Mouse (Mus musculus) ES-Bruce4 (cell line): Measurements from ENCODE around the gene Ankrd13b. TPM values are rescaled to one million over a fixed set of nuclear protein-coding genes. Genes with fewer than 3 reads are reported as not detected.
A peak's percentile ranks its signal among the peaks of the same experiment; 100 is the strongest.

ENCODE experiments used
- H3K27ac ChIP-seq: 2 replicates; pipeline ENCODE4 v1.5.1; 2012; ENCODE audit warnings: low read length, inconsistent platforms; ENCODE audit not compliant: insufficient read depth
- H3K27me3 ChIP-seq: 2 replicates; pipeline ENCODE4 v1.6.1; 2012; ENCODE audit warnings: mild to moderate bottlenecking, low read length, inconsistent platforms; ENCODE audit not compliant: control insufficient read depth, poor library complexity, insufficient read depth, severe bottlenecking
- H3K36me3 ChIP-seq: 2 replicates; pipeline ENCODE4 v1.6.1; 2012; ENCODE audit warnings: inconsistent platforms, mild to moderate bottlenecking, low read length, moderate library complexity; ENCODE audit not compliant: control insufficient read depth, poor library complexity, insufficient read depth, severe bottlenecking
- H3K4me1 ChIP-seq: one replicate; pipeline ENCODE4 v1.8.1; 2011; ENCODE audit warnings: low read length; ENCODE audit not compliant: control insufficient read depth, insufficient read depth
- H3K4me3 ChIP-seq: 2 replicates; pipeline ENCODE4 v1.5.1; 2011; ENCODE audit warnings: low read depth, mild to moderate bottlenecking, low read length
- H3K9ac ChIP-seq: 2 replicates; pipeline ENCODE4 v1.6.1; 2012; ENCODE audit warnings: low read depth, mild to moderate bottlenecking, inconsistent platforms; ENCODE audit not compliant: poor library complexity, severe bottlenecking
- H3K9me3 ChIP-seq: replicated peaks from 2 replicates; pipeline ENCODE4 v1.6.1; 2012; ENCODE audit warnings: mild to moderate bottlenecking, low read length, inconsistent platforms; ENCODE audit not compliant: control insufficient read depth, poor library complexity, insufficient read depth, severe bottlenecking
- CTCF ChIP-seq: IDR thresholded peaks from one replicate; pipeline ENCODE4 v1.8.1; 2011; ENCODE audit warnings: low read depth, low read length
- EP300 ChIP-seq: IDR thresholded peaks from 2 replicates; pipeline ENCODE4 v1.6.1; 2011; ENCODE audit warnings: low read depth, low read length; ENCODE audit not compliant: insufficient read depth
- POLR2A ChIP-seq: IDR thresholded peaks from one replicate; pipeline ENCODE4 v1.8.1; 2011; ENCODE audit warnings: low read length; ENCODE audit not compliant: insufficient read depth
- polyA plus RNA-seq: library from polyadenylated mRNA; stranded (reverse); fragments of >200 nt; gene quantifications from 2 replicates; pipeline ENCODE4 v1.2.4, GENCODE M21; 2011; ENCODE audit warnings: low read depth; ENCODE audit not compliant: missing spikeins, insufficient read depth, insufficient read length

Ankrd13b gene
- polyA plus RNA-seq, 1 experiment, result 3.6 TPM

GRCm38 (mm10) chr11:77514832-77515636 lies 25.6 kb upstream of the Ankrd13b start, which contains the start of gene Abhd15:
Gene Abhd15, plus strand, starts transcription at chr11:77515121.
- peak within 1 kb of the TSS; percentile 78 for H3K9ac ChIP-seq
- no peak for TF ChIP-seq CTCF
- TF ChIP-seq POLR2A, result no peak
- TF ChIP-seq EP300, result no peak
- peaks cover 3% of the 10 kb centered on the region; the same call in 1 of the 2 replicates for H3K27me3 ChIP-seq
- H3K4me1 ChIP-seq, result peaks cover 2% of the 10 kb centered on the region
- no peaks in the 10 kb centered on the region for H3K36me3 ChIP-seq
- H3K27ac ChIP-seq, result no peak within 1 kb of the TSS
- H3K4me3 ChIP-seq, result peak within 1 kb of the TSS; percentile 63
- no peaks in the 10 kb centered on the region for H3K9me3 ChIP-seq

- Histone ChIP-seq H3K4me3 (peak overlapping the region; percentile 18), H3K27ac (no peak overlapping the region), H3K9me3 (no peaks in the 10 kb centered on the region), H3K9ac (peak overlapping the region; percentile 59), H3K4me1 (peaks cover 2% of the 10 kb centered on the region), H3K36me3 (no peaks in the 10 kb centered on the region), H3K27me3 (peaks cover 3% of the 10 kb centered on the region; the same call in 1 of the 2 replicates)
- TF ChIP-seq EP300 (no peak), POLR2A (no peak), CTCF (no peak)
Observed at GRCm38 (mm10) chr11:77514281-77514831, 24.9 kb upstream of the Ankrd13b start.

- peaks cover 3% of the 10 kb centered on the region; the same call in 1 of the 2 replicates for H3K27me3 ChIP-seq
- TF ChIP-seq EP300 (no peak), CTCF (no peak), POLR2A (no peak)
- peak overlapping the region; percentile 88 for H3K4me3 ChIP-seq
- H3K4me1 ChIP-seq, result peaks cover 2% of the 10 kb centered on the region
- peak overlapping the region; percentile 78 for H3K9ac ChIP-seq
- no peak overlapping the region for H3K27ac ChIP-seq
- no peaks in the 10 kb centered on the region for H3K9me3 ChIP-seq
- H3K36me3 ChIP-seq, result no peaks in the 10 kb centered on the region
Observed at GRCm38 (mm10) chr11:77513811-77514170, 24.3 kb upstream of the Ankrd13b start.

- Histone ChIP-seq H3K27ac (no peak overlapping the region), H3K36me3 (no peaks in the 10 kb centered on the region), H3K9ac (peak overlapping the region; percentile 78), H3K4me1 (peaks cover 2% of the 10 kb centered on the region), H3K9me3 (no peaks in the 10 kb centered on the region), H3K27me3 (peaks cover 3% of the 10 kb centered on the region; the same call in 1 of the 2 replicates), H3K4me3 (peak overlapping the region; percentile 88)
- TF ChIP-seq EP300 (no peak; the same call in 1 of the 2 replicates), POLR2A (peak; percentile 69)
Observed at GRCm38 (mm10) chr11:77512891-77513810, 23.7 kb upstream of the Ankrd13b start.

- Histone ChIP-seq H3K9ac (no peak overlapping the region), H3K36me3 (peaks cover 8% of the 10 kb centered on the region), H3K4me1 (peaks cover 2% of the 10 kb centered on the region), H3K27me3 (peaks cover 3% of the 10 kb centered on the region; the same call in 1 of the 2 replicates), H3K4me3 (no peak overlapping the region), H3K9me3 (no peaks in the 10 kb centered on the region), H3K27ac (no peak overlapping the region)
- TF ChIP-seq EP300 (no peak), CTCF (no peak), POLR2A (no peak)
Observed at GRCm38 (mm10) chr11:77511336-77511735, 21.9 kb upstream of the Ankrd13b start.
